ENCODE assay signal across 8 mouse cellular contexts in genomic region chr11:116280751-116281663, GRCm38 (mm10). TPM values are rescaled to one million over a fixed set of nuclear protein-coding genes. Genes with fewer than 3 reads are reported as not detected.
DNase-seq lines count a peak whose midpoint lies in the region; ATAC-seq and TF ChIP-seq lines count a peak whose summit lies in the region.

Gene Galr2 (plus strand): TSS chr11:116280939.

- TF ChIP-seq POLR2A in ES-Bruce4 (IDR thresholded peaks at IDR 0.05; ENCODE audit: insufficient read depth, low read length), result no peak

- H3K9ac ChIP-seq in ES-Bruce4 (ENCODE audit: low read depth, poor library complexity, severe bottlenecking), result peak within 1 kb of the TSS; percentile 40
- H3K9ac ChIP-seq in forebrain, postnatal 0 days, result peak within 1 kb of the TSS; percentile 28

- H3K27ac ChIP-seq in gastrocnemius, adult 2 months, result 0 out of 2 replicates have a peak within 1 kb of the TSS, but pooled peaks have one; percentile 4
- H3K27ac ChIP-seq in ES-Bruce4 (ENCODE audit: insufficient read depth, low read length), result no peak within 1 kb of the TSS
- H3K27ac ChIP-seq in forebrain, postnatal 0 days (ENCODE audit: low read depth, low read length), result no peak within 1 kb of the TSS

- TF ChIP-seq EP300 in ES-Bruce4 (IDR thresholded peaks at IDR 0.05; ENCODE audit: insufficient read depth, low read depth, low read length), result no peak

- no peak for ATAC-seq in forebrain, postnatal 0 days

- intact Hi-C loops in gastrocnemius, adult 2 months (cut with DNase I), result no loop called here

- no peaks in the 10 kb centered on the region for H3K9me3 ChIP-seq in ES-Bruce4 (replicated peaks; ENCODE audit: control insufficient read depth, insufficient read depth, low read length, poor library complexity, severe bottlenecking)
- H3K9me3 ChIP-seq in forebrain, postnatal 0 days (ENCODE audit: low read length), result no peaks in the 10 kb centered on the region
- H3K9me3 ChIP-seq in megakaryocyte, embryonic 14.5 days, result peaks cover 27% of the 10 kb centered on the region

- no peaks in the 10 kb centered on the region for H3K27me3 ChIP-seq in ES-Bruce4 (ENCODE audit: control insufficient read depth, insufficient read depth, low read length, poor library complexity, severe bottlenecking)
- peaks cover 41% of the 10 kb centered on the region for H3K27me3 ChIP-seq in forebrain, postnatal 0 days (ENCODE audit: insufficient read depth, low read length)
- H3K27me3 ChIP-seq in megakaryocyte, embryonic 14.5 days (replicated peaks), result peaks cover 66% of the 10 kb centered on the region

- H3K4me2 ChIP-seq in forebrain, postnatal 0 days (ENCODE audit: low read depth), result peak within 1 kb of the TSS; percentile 46

- DNase-seq in gastrocnemius, adult 2 months, result no peak
- no peak for DNase-seq in gastrocnemius, adult 8-10 months (ENCODE audit: low spot score in 2 of 2)
- DNase-seq in forebrain, postnatal 0 days, result no peak
- no peak for DNase-seq in layer of hippocampus, adult 11-12 months (ENCODE audit: low spot score)
- DNase-seq in thymus, postnatal 10 days (ENCODE audit: low spot score in 2 of 2), result no peak
- DNase-seq in layer of hippocampus, adult 8-10 months (ENCODE audit: low spot score in 2 of 2), result no peak

- no peaks in the 10 kb centered on the region for H3K4me1 ChIP-seq in ES-Bruce4 (ENCODE audit: control insufficient read depth, insufficient read depth, low read length)
- no peaks in the 10 kb centered on the region; the same call in 1 of the 2 replicates for H3K4me1 ChIP-seq in forebrain, postnatal 0 days (ENCODE audit: insufficient read depth)
- peaks cover 28% of the 10 kb centered on the region for H3K4me1 ChIP-seq in megakaryocyte, embryonic 14.5 days

- no peaks in the 10 kb centered on the region for H3K36me3 ChIP-seq in ES-Bruce4 (ENCODE audit: control insufficient read depth, insufficient read depth, low read length, poor library complexity, severe bottlenecking)
- H3K36me3 ChIP-seq in forebrain, postnatal 0 days (ENCODE audit: insufficient read depth), result no peaks in the 10 kb centered on the region
- H3K36me3 ChIP-seq in megakaryocyte, embryonic 14.5 days (replicated peaks; ENCODE audit: low read length), result no peaks in the 10 kb centered on the region

- WGBS in forebrain, postnatal 0 days, result 7% methylated on average over 48 of the region's 48 CpGs

- TF ChIP-seq CTCF in gastrocnemius, adult 2 months (IDR thresholded peaks at IDR 0.05), result no peak
- no peak for TF ChIP-seq CTCF in ES-Bruce4 (IDR thresholded peaks at IDR 0.05; ENCODE audit: low read depth, low read length)
- 0 out of 2 replicates have a peak, but pooled peaks have one; percentile 4 for TF ChIP-seq CTCF in forebrain, postnatal 0 days (IDR thresholded peaks at IDR 0.05; ENCODE audit: low read depth)

- peak within 1 kb of the TSS; percentile 61 for H3K4me3 ChIP-seq in gastrocnemius, adult 2 months
- H3K4me3 ChIP-seq in ES-Bruce4 (ENCODE audit: low read depth, low read length), result peak within 1 kb of the TSS; percentile 38
- peak within 1 kb of the TSS; percentile 23 for H3K4me3 ChIP-seq in forebrain, postnatal 0 days (ENCODE audit: low read depth, low read length)
- peak within 1 kb of the TSS; percentile 90 for H3K4me3 ChIP-seq in megakaryocyte, embryonic 14.5 days (replicated peaks)

RNA-seq across cellular contexts. Expression of gene Galr2, which starts in this region (rescaled TPM):
- total RNA-seq in gastrocnemius, adult 2 months (2021), result under 1 TPM in 1 of 2 experiments, not detected in 1; 0.33 TPM
- under 1 TPM in 2 of 4 experiments, not detected in 2; 0.20 to 0.24 TPM for total RNA-seq in gastrocnemius, adult 8-10 months (2022)
- polyA plus RNA-seq in ES-Bruce4 (2011; ENCODE audit: insufficient read depth, insufficient read length, low read depth, missing spikeins), result 0.35 and 0.61 TPM in 2 replicates
- total RNA-seq in forebrain, postnatal 0 days (2014; rRNA removed), result not detected in 2 replicates
- polyA plus RNA-seq in forebrain, postnatal 0 days (2015; fragmentation: Nextera tagmentation; extraction: Ambion mirVana), result 0.20 and 0.36 TPM in 2 replicates
- not detected in 2 replicates for polyA plus RNA-seq in megakaryocyte, embryonic 14.5 days (2012; ENCODE audit: insufficient read depth, low replicate concordance)
- total RNA-seq in layer of hippocampus, adult 8-10 months (2022), result not detected

Comparison
In these comparisons a context has a peak if more than half of its experiments do, and no peak if none do; other contexts are left out.
1. H3K4me3 ChIP-seq: peak in every context shown above with its lines; median percentile 90 in megakaryocyte, embryonic 14.5 days; 61 in gastrocnemius, adult 2 months; 38 in ES-Bruce4; 23 in forebrain, postnatal 0 days.